Mouse (Mus musculus): ENCODE data around the gene Tctex1d2.
"Not testable (repeated sequence)": the region's sequence is repeated elsewhere in the genome, so short reads cannot be mapped to it uniquely, and the experiment has no call there.

The Tctex1d2 gene

GRCm38 (mm10) chr16:32431926-32432325 lies 12.4 kb downstream of the Tctex1d2 start:
- no peak for DNase-seq (ENCODE audit: low spot score)

GRCm38 (mm10) chr16:32433138-32433537 lies 13.6 kb downstream of the Tctex1d2 start:
- DNase-seq (ENCODE audit: low spot score) = no peak

- DNase-seq (ENCODE audit: low spot score) = peak; percentile 33
Observed at GRCm38 (mm10) chr16:32434066-32434465, 14.6 kb downstream of the Tctex1d2 start.

GRCm38 (mm10) chr16:32434691-32435090 lies 15.2 kb downstream of the Tctex1d2 start:
- no peak for DNase-seq (ENCODE audit: low spot score)

GRCm38 (mm10) chr16:32436657-32437056 lies 17.2 kb downstream of the Tctex1d2 start:
- DNase-seq (ENCODE audit: low spot score) = no peak

GRCm38 (mm10) chr16:32437266-32437665 lies 17.8 kb downstream of the Tctex1d2 start:
- no peak for DNase-seq (ENCODE audit: low spot score)

GRCm38 (mm10) chr16:32441432-32441831 lies 21.9 kb downstream of the Tctex1d2 start:
- no peak for DNase-seq (ENCODE audit: low spot score)

- not testable (repeated sequence) for DNase-seq (ENCODE audit: low spot score)
Observed at GRCm38 (mm10) chr16:32444615-32445014, 25.1 kb downstream of the Tctex1d2 start.

GRCm38 (mm10) chr16:32445558-32445957 lies 26.1 kb downstream of the Tctex1d2 start:
- no peak for DNase-seq (ENCODE audit: low spot score)

- DNase-seq (ENCODE audit: low spot score) = no peak
Observed at GRCm38 (mm10) chr16:32446563-32447138, 27.1 kb downstream of the Tctex1d2 start.

GRCm38 (mm10) chr16:32449665-32450064 lies 30.2 kb downstream of the Tctex1d2 start:
- no peak for DNase-seq (ENCODE audit: low spot score)

GRCm38 (mm10) chr16:32450133-32450532 lies 30.6 kb downstream of the Tctex1d2 start:
- DNase-seq (ENCODE audit: low spot score) = no peak

- DNase-seq (ENCODE audit: low spot score) = no peak
Observed at GRCm38 (mm10) chr16:32453102-32453501, 33.6 kb downstream of the Tctex1d2 start.

GRCm38 (mm10) chr16:32454646-32455045 lies 35.1 kb downstream of the Tctex1d2 start:
- no peak for DNase-seq (ENCODE audit: low spot score)

- DNase-seq (ENCODE audit: low spot score) = no peak
Observed at GRCm38 (mm10) chr16:32456086-32456485, 36.6 kb downstream of the Tctex1d2 start.

- no peak for DNase-seq (ENCODE audit: low spot score)
Observed at GRCm38 (mm10) chr16:32456761-32457160, 37.3 kb downstream of the Tctex1d2 start.

- peak; percentile 94 for DNase-seq (ENCODE audit: low spot score)
Observed at GRCm38 (mm10) chr16:32457589-32458386, 38.3 kb downstream of the Tctex1d2 start.

GRCm38 (mm10) chr16:32460518-32460917 lies 41.0 kb downstream of the Tctex1d2 start:
- DNase-seq (ENCODE audit: low spot score) = peak; percentile 28

- no peak for DNase-seq (ENCODE audit: low spot score)
Observed at GRCm38 (mm10) chr16:32461713-32462112, 42.2 kb downstream of the Tctex1d2 start.

- no peak for DNase-seq (ENCODE audit: low spot score)
Observed at GRCm38 (mm10) chr16:32462950-32463349, 43.4 kb downstream of the Tctex1d2 start.

GRCm38 (mm10) chr16:32463426-32463825 lies 43.9 kb downstream of the Tctex1d2 start:
- DNase-seq (ENCODE audit: low spot score) = no peak

GRCm38 (mm10) chr16:32464908-32465307 lies 45.4 kb downstream of the Tctex1d2 start:
- DNase-seq (ENCODE audit: low spot score) = peak; percentile 23

GRCm38 (mm10) chr16:32468488-32468887 lies 49.0 kb downstream of the Tctex1d2 start:
- DNase-seq (ENCODE audit: low spot score) = no peak
